Mouse (Mus musculus) G1E (cell line): ENCODE results near the gene Gns.

ENCODE experiments used
- CTCF ChIP-seq: IDR thresholded peaks from 2 replicates; pipeline ENCODE4 v1.5.1; 2012; ENCODE audit warnings: low read depth, low read length, inconsistent platforms, mixed read lengths
- TAL1 ChIP-seq: conservative IDR thresholded peaks from 2 replicates; pipeline ENCODE4 v1.6.1; 2012; ENCODE audit warnings: low read depth, low read length, inconsistent platforms, mixed read lengths

- no peak for TF ChIP-seq CTCF
- no peak for TF ChIP-seq TAL1
These were observed 23.9 kb upstream of the Gns start for GRCm38 (mm10) chr10:121340754-121341593.
